Mouse (Mus musculus) spleen, adult 2 months (tissue): Measurements from ENCODE around the gene Adamts16. TPM values are rescaled to one million over a fixed set of nuclear protein-coding genes. Genes with fewer than 3 reads are reported as not detected.

Experiments used
- DNase-seq, 2 experiments: peaks; one replicate each; pipeline versions ENCODE4 v3.0.0 to v3.0.0-alpha.2; 2012 to 2021; ENCODE audit warnings: low spot score in 2 of 2, low read depth in 1 of 2
- H3K27ac ChIP-seq: fragments of 200-500 bp; 2 replicates; pipeline ENCODE4 v1.5.1; 2012; ENCODE audit warnings: low read length, inconsistent platforms; ENCODE audit not compliant: insufficient read depth
- H3K27me3 ChIP-seq: fragments of 200-500 bp; 2 replicates; pipeline ENCODE4 v1.6.1; 2012; ENCODE audit warnings: mild to moderate bottlenecking, moderate library complexity, low read length, inconsistent platforms; ENCODE audit not compliant: control insufficient read depth, insufficient read depth
- H3K36me3 ChIP-seq: fragments of 200-500 bp; 2 replicates; pipeline ENCODE4 v1.6.1; 2012; ENCODE audit warnings: mild to moderate bottlenecking, low read length, inconsistent platforms; ENCODE audit not compliant: control insufficient read depth, insufficient read depth
- H3K4me1 ChIP-seq: fragments of 200-500 bp; 2 replicates; pipeline ENCODE4 v1.6.1; 2011; ENCODE audit warnings: inconsistent platforms; ENCODE audit not compliant: control insufficient read depth, insufficient read depth, insufficient read length
- H3K4me3 ChIP-seq: fragments of 200-500 bp; 2 replicates; pipeline ENCODE4 v1.5.1; 2011; ENCODE audit warnings: mild to moderate bottlenecking, inconsistent platforms; ENCODE audit not compliant: insufficient read depth, insufficient read length; ENCODE audit errors: extremely low read depth
- CTCF ChIP-seq: fragments of 200-500 bp; IDR thresholded peaks from 2 replicates; pipeline ENCODE4 v1.5.1; 2011; ENCODE audit warnings: mild to moderate bottlenecking, inconsistent platforms; ENCODE audit not compliant: insufficient read depth, insufficient read length, insufficient replicate concordance; ENCODE audit errors: extremely low read depth
- POLR2A ChIP-seq: fragments of 200-500 bp; IDR thresholded peaks from 2 replicates; pipeline ENCODE4 v1.6.1; 2011; ENCODE audit warnings: low read depth, low read length, inconsistent platforms
- WGBS: fragments of 180-500 bp; shearing (Covaris S2); methylation state at CpG from one replicate; pipeline ENCODE4 v1.1.7; 2018; 5-methylcytosine and 5-hydroxymethylcytosine counted together
- polyA plus RNA-seq: library from polyadenylated mRNA; depleted of rRNA; stranded (reverse); fragments of >200 nt; gene quantifications from 2 replicates; pipeline ENCODE4 v1.2.3, GENCODE M21; 2012

Gene Adamts16
- polyA plus RNA-seq, 1 experiment = 0.13 TPM

DNA sequence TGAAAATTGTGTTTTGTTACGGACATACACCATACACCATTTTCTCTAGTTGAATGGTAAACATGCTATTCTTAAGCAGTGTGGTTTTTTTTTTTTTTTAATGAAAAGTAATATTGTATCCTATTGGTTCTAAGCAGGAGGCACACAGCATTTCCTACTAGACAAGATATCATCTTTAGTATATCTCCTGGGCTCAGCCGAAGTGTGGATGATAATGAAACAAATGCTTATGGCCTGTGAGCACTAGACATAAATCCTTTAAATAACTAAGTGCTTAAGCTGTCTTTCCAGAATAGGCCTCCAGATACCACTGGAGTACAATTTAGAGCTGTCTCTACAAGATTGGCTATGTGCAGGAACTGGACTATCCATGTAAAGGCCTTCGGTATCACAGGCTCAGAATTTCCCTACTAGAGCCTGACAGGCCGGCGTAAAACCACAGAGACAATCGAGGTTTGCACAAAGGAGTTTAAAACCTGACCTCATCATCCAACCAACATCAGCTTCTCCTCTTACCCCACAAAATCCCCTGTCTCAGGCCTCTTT is 8.9 kb downstream of the Adamts16 start:
- DNase-seq = no peak
- Histone ChIP-seq H3K4me1 (no peaks in the 10 kb centered on the region), H3K4me3 (no peak overlapping the region), H3K27me3 (no peaks in the 10 kb centered on the region), H3K27ac (no peak overlapping the region), H3K36me3 (no peaks in the 10 kb centered on the region)
- TF ChIP-seq CTCF (no peak), POLR2A (no peak)
- 78% methylated on average over 6 of the region's 6 CpGs for WGBS

DNA sequence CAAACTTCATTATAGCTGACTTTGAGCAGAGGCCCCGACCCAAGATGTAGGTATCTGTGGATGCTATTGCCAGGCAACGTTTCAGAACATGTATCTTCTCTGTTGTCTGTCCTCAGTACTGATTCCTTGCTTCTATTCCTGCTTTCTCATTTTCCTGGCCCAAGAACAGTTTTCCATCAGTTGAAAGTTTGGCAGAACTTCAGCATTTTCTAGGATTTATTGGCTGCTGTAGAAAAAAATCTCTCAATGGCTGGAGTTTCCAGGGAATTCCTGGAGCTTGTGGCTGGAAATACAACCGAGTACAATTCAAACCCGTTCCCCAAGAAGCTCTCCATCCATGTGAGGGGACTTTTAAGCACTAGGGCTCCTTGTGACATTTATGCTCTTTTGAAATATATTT is 10.6 kb downstream of the Adamts16 start:
- H3K27me3 ChIP-seq = no peaks in the 10 kb centered on the region
- H3K36me3 ChIP-seq = no peaks in the 10 kb centered on the region
- H3K4me3 ChIP-seq = no peak overlapping the region
- no peak overlapping the region for H3K27ac ChIP-seq
- WGBS = 85% methylated on average over 4 of the region's 4 CpGs
- no peak for DNase-seq
- H3K4me1 ChIP-seq = no peaks in the 10 kb centered on the region
- TF ChIP-seq POLR2A (no peak), CTCF (no peak)

DNA sequence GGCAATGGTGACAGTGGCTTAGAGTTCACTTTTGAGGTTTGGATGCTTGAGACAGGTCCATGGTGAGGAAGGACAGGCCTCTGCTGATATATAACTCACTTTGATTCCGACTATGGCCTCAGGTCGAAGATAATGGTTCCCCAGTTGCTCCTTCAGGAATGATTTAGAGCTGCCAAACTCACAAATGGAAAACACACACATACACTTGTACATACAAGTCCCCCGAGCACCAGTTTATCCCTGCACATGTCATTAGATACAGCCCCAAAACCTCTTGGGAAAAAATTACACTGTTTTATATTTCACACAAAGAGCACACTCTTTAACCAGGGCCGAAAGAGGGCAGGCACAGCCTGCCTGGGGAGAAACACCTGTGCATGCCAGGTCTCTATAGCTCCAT is 14.1 kb downstream of the Adamts16 start:
- WGBS = 80% methylated on average over 4 of the region's 4 CpGs
- H3K27me3 ChIP-seq = no peaks in the 10 kb centered on the region
- no peak overlapping the region for H3K27ac ChIP-seq
- H3K4me1 ChIP-seq = no peaks in the 10 kb centered on the region
- no peaks in the 10 kb centered on the region for H3K36me3 ChIP-seq
- TF ChIP-seq POLR2A (no peak), CTCF (no peak)
- no peak overlapping the region for H3K4me3 ChIP-seq
- no peak for DNase-seq

DNA sequence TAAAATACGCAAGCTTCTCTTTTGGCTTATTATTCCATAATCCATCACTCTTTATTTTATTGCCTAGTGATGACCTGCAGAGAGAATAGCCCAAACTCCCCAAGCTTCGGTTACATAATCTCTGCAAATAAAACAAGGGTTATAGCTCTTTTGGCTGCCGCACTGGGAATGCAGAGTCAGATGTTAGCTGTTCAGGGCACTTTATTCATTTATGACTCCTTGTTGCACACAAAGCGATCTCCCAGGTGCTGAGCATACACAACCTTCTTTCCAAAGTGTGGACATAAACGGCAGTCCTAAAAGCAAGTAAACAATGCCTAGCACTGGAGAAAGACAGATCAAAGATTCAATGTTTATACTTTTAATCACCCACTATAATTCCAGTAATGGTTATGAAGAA is 16.3 kb downstream of the Adamts16 start:
- Histone ChIP-seq H3K27me3 (no peaks in the 10 kb centered on the region), H3K4me1 (no peaks in the 10 kb centered on the region), H3K27ac (no peak overlapping the region), H3K4me3 (no peak overlapping the region), H3K36me3 (no peaks in the 10 kb centered on the region)
- no peak for DNase-seq
- TF ChIP-seq CTCF = no peak
- TF ChIP-seq POLR2A = no peak
- 90% methylated on average over 5 of the region's 5 CpGs for WGBS

DNA sequence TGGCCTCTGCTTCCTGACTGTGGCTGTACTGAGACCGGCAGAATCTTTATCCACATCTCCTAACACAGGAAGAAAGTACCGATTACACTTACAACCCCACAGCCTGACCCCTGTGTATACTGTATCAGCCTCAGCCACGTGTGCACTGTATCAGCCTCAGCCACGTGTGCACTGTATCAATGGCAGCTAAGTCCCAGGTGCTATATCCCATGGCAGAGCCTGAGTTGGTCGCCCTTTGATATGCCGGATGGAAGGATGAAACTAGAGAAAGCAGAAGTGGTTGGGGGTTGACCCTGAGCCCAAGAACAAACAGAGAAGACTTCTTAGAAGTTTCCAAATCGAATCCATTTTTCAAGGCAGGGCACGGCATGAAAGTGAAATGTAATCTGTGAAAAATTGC is 17.9 kb downstream of the Adamts16 start:
- TF ChIP-seq POLR2A (no peak), CTCF (no peak)
- no peak for DNase-seq
- Histone ChIP-seq H3K4me3 (no peak overlapping the region), H3K36me3 (no peaks in the 10 kb centered on the region), H3K4me1 (no peaks in the 10 kb centered on the region), H3K27me3 (no peaks in the 10 kb centered on the region), H3K27ac (no peak overlapping the region)
- WGBS = 26% methylated on average over 8 of the region's 8 CpGs

DNA sequence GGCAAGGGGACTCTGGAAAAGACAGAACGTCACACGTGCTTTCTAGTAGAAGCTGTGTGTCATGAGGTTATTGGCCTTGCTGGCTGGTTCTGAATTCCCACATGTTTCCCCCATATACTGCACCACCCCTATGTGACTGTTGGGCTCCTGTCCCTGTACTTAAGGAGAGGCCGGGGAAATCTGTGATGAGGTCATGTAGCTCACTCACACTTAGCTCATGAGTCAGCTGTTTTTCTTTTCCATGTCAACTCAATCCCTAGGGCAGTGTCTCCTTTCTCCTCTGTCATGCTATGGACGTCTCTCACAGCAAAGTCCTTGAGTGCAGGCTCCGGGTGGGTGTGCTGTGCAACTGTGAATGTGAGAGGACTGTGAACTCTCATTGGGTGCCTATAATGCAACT is 22.6 kb downstream of the Adamts16 start:
- 85% methylated on average over 5 of the region's 5 CpGs for WGBS
- no peak for TF ChIP-seq POLR2A
- no peak for TF ChIP-seq CTCF
- Histone ChIP-seq H3K27me3 (no peaks in the 10 kb centered on the region), H3K36me3 (no peaks in the 10 kb centered on the region), H3K27ac (no peak overlapping the region), H3K4me3 (no peak overlapping the region), H3K4me1 (no peaks in the 10 kb centered on the region)
- no peak for DNase-seq

DNA sequence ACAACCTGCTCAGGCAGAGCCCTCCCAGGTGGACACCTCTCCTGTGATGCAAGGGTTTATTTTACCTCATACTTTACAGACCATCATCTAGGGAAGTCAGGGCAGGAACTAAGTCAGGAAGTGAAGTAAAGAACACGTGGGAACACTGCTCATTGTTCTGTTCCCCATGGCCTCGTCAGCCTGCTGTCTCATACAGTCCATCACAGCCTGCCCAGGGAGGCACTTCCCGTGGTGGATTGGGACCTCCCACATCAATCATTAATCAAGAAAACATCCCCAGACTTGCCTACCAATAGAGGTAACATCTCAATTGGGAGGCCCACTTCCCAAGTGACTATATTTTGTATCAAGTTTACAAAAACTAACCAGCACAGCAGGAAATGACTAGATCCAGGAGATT is 27.2 kb downstream of the Adamts16 start:
- 26% methylated on average over 3 of the region's 3 CpGs for WGBS
- Histone ChIP-seq H3K4me3 (no peak overlapping the region), H3K4me1 (no peaks in the 10 kb centered on the region), H3K36me3 (no peaks in the 10 kb centered on the region), H3K27ac (no peak overlapping the region), H3K27me3 (no peaks in the 10 kb centered on the region)
- no peak for TF ChIP-seq CTCF
- no peak for TF ChIP-seq POLR2A
- DNase-seq = no peak

DNA sequence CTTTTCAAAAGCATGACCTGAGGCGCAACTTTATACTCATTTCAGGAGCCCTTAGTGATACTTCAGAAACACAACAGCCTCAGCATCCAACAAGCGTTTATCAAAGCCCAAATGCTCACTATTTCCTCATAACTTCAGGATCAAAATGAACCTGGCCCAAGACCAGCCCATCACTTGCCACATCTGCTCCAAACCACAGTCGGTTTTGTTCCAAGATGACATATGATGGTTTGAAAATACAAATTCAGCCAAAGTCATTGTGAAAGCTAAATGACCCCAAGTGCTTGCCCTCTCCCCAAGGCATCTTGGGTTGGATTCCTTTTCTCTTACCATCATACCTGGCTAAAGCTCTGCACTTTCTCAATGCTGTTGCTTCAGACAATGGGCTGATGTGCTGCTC is 36.1 kb downstream of the Adamts16 start:
- Histone ChIP-seq H3K36me3 (no peaks in the 10 kb centered on the region), H3K4me1 (no peaks in the 10 kb centered on the region), H3K4me3 (no peak overlapping the region), H3K27me3 (no peaks in the 10 kb centered on the region), H3K27ac (no peak overlapping the region)
- TF ChIP-seq POLR2A (no peak), CTCF (no peak)
- 82% methylated on average over 3 of the region's 3 CpGs for WGBS
- no peak for DNase-seq
